Mouse (Mus musculus) embryonic facial prominence, embryonic 13.5 days (tissue): ENCODE measurements around the gene Hinfp. TPM values are rescaled to one million over a fixed set of nuclear protein-coding genes. Genes with fewer than 3 reads are reported as not detected.

ENCODE experiments used
- ATAC-seq: fragments of 200-750 bp; cut with Nextera tagmentation; 2 replicates; pipeline ENCODE4 v1.8.0; 2017; ENCODE audit warnings: low read depth; ENCODE audit not compliant: insufficient number of reproducible peaks, insufficient read depth, low FRiP score, low TSS enrichment
- H3K27ac ChIP-seq: fragments of 300-500 bp; sonication (generic); 2 replicates; pipeline ENCODE4 v1.5.1; 2015; ENCODE audit warnings: moderate library complexity, mild to moderate bottlenecking, inconsistent platforms
- H3K27me3 ChIP-seq: fragments of 300-500 bp; sonication (generic); 2 replicates; pipeline ENCODE4 v1.6.1; 2015; ENCODE audit warnings: mild to moderate bottlenecking, inconsistent platforms
- H3K36me3 ChIP-seq: fragments of 300-500 bp; sonication (generic); 2 replicates; pipeline ENCODE4 v1.6.1; 2015; ENCODE audit warnings: mild to moderate bottlenecking, inconsistent platforms
- H3K4me1 ChIP-seq: fragments of 300-500 bp; sonication (generic); 2 replicates; pipeline ENCODE4 v1.6.1; 2015; ENCODE audit warnings: inconsistent platforms
- H3K4me2 ChIP-seq: fragments of 300-500 bp; sonication (generic); 2 replicates; pipeline ENCODE4 v1.6.1; 2015; ENCODE audit warnings: moderate library complexity, mild to moderate bottlenecking, inconsistent platforms
- H3K4me3 ChIP-seq: fragments of 300-500 bp; sonication (generic); 2 replicates; pipeline ENCODE4 v1.5.1; 2015; ENCODE audit warnings: mild to moderate bottlenecking, inconsistent platforms
- H3K9ac ChIP-seq: fragments of 300-500 bp; sonication (generic); 2 replicates; pipeline ENCODE4 v1.6.1; 2015; ENCODE audit warnings: mild to moderate bottlenecking, inconsistent platforms
- H3K9me3 ChIP-seq: fragments of 300-500 bp; sonication (generic); 2 replicates; pipeline ENCODE4 v1.6.1; 2016; ENCODE audit warnings: inconsistent platforms
- WGBS: fragments of 180-500 bp; shearing (Covaris S2); methylation state at CpG from one replicate; pipeline ENCODE4 v1.1.7; 2015; ENCODE audit warnings: mixed read lengths; 5-methylcytosine and 5-hydroxymethylcytosine counted together
- microRNA-seq: library from miRNA; unstranded; fragments of <30 nt; microRNA quantifications from one replicate; pipeline ENCODE4, GENCODE M21; 2016
- polyA plus RNA-seq: library from polyadenylated mRNA; unstranded; fragments of >200 nt; fragmentation: Nextera tagmentation; extraction: Ambion mirVana; gene quantifications from 2 replicates; pipeline ENCODE4 v1.2.1, GENCODE M21; 2015

Hinfp gene
- polyA plus RNA-seq, 1 experiment from 2014 or later, result 30.6 TPM

DNA sequence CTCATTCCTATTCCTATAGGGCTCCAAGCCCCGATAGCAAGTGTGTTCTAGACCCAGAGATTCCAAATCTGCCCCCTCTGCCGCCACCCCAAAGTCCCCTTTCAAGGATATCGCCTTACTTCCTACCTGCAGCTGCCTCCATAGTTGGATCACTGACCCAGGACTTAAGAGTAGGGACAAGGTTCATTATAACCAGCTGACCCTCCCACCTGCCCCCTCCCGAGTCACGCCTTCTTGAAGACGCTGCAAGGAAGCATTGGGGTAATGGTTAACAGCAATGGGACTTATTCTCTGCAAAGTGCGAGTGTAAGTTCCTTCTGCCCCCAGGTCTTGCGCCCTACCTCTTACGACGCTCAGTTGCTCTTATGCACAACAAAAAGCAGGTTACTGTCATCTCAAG, 54.2 kb downstream of the Hinfp start, which contains the start of gene Pdzd3:
Gene Pdzd3, minus strand, starts transcription at position 158 of the 400 bp plus-strand sequence.
- H3K4me2 ChIP-seq, result no peak within 1 kb of the TSS
- peaks cover 6% of the 10 kb centered on the region; the same call in 1 of the 2 replicates for H3K36me3 ChIP-seq
- H3K4me1 ChIP-seq, result peaks cover 30% of the 10 kb centered on the region
- H3K27me3 ChIP-seq, result peaks cover 11% of the 10 kb centered on the region
- no peak within 1 kb of the TSS for H3K27ac ChIP-seq
- no peak within 1 kb of the TSS for H3K4me3 ChIP-seq
- no peak for ATAC-seq
- 79% methylated on average over 10 of the region's 10 CpGs for WGBS
- no peaks in the 10 kb centered on the region for H3K9me3 ChIP-seq
- H3K9ac ChIP-seq, result no peak within 1 kb of the TSS

DNA sequence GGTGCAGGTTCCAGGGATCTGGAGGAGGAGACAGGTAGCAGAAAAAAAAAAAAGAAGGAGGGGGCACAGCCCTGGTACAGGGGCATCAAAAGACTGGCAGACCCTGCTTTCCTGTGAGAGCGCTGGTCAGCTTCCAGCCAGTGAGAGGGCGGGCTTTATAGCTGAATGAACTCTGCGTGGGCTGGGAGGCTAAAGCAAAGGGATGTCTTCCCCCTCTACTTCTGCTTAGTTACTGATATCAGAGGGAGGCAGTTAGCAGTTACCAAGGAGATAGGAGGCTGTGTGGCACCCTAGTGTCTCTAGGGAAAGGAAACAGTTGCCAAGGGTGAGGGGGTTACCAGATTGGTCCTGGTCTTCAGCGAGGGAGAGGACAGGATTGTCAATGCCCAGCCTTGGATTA, 55.0 kb downstream of the Hinfp start:
- no peaks in the 10 kb centered on the region for H3K9me3 ChIP-seq
- H3K9ac ChIP-seq, result no peak overlapping the region
- 0 out of 2 replicates have a peak, but pooled peaks cover 1% of the 10 kb centered on the region for H3K36me3 ChIP-seq
- WGBS, result 68% methylated on average over 4 of the region's 4 CpGs
- ATAC-seq, result no peak
- H3K27me3 ChIP-seq, result peaks cover 11% of the 10 kb centered on the region
- peaks cover 25% of the 10 kb centered on the region for H3K4me1 ChIP-seq
- H3K4me3 ChIP-seq, result no peak overlapping the region
- H3K27ac ChIP-seq, result no peak overlapping the region
- no peak overlapping the region for H3K4me2 ChIP-seq

DNA sequence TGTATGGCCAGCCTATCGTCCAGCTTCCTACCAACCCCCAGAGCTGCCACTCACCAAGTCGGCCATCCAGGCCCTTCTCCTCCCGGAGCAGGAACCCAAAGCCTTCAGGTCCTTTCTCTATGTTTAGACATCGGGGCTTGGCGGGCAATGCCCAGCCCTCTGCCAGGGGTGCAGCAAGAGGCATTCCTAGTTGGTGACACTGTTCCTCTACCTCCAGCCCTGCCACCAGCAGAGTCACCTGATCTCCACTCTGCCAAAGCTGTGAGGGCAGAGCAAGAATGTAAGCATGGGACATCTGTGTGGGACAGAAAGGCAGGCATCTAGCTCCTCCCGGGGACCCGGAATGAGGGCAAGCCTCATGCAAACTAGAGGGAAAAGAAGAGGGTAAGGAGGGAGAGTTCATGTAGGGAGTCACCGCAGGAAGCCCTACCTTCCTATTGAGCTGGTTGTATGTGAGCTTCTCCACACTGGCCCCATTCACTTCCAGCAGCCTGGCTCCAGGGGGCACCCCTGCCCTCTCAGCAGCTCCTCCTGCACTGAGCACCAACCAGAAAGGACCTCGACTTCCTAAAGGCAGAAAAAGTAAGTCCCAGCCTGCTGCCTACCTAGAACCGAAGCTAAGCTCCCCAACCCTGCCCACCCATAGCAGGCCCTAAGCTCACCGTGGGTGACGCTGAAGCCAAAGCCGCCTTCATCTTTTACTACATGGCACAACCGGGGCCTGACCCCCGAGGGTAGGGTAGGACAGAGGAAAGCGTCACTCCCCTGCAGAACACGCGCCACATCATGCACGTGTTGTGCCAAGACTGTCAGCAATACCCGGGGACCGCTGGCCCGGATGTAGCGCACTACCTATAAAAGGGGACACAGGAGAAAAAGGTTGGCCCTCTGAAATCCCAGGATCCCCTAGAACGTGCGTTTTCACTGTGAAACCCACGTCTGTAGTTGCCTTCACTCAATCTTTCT, 56.0 kb downstream of the Hinfp start:
- H3K27me3 ChIP-seq, result peaks cover 11% of the 10 kb centered on the region
- H3K4me1 ChIP-seq, result peaks cover 15% of the 10 kb centered on the region
- no peak overlapping the region for H3K9ac ChIP-seq
- no peak overlapping the region for H3K4me3 ChIP-seq
- H3K9me3 ChIP-seq, result no peaks in the 10 kb centered on the region
- no peak overlapping the region for H3K27ac ChIP-seq
- H3K36me3 ChIP-seq, result no peaks in the 10 kb centered on the region
- ATAC-seq, result peak; percentile 62; the same call in 1 of the 2 replicates
- WGBS, result 46% methylated on average over 26 of the region's 26 CpGs
- peak overlapping the region; percentile 40 for H3K4me2 ChIP-seq

DNA sequence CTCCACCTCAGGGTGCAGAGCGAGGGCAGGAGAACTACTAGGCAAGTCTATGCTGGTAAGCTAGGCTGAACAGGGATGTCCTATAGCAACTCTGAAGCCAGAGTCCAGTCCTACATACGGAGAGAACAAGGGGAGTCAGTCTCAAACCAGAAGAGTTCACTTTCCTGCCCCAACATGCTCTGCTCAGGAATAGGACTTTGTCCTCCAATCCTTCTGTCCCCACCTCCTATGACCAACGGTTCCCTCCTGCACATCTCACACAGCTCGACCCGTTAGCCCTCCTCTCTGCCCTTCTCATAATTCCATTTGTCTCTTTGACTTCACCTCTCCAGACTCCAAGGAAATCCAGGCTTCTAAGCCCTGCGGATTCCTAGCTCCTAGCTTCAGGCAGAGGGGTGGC, 57.6 kb downstream of the Hinfp start:
- no peak overlapping the region for H3K4me3 ChIP-seq
- no peak for ATAC-seq
- WGBS, result 79% methylated on average over 6 of the region's 6 CpGs
- no peak overlapping the region for H3K9ac ChIP-seq
- no peaks in the 10 kb centered on the region for H3K36me3 ChIP-seq
- H3K27me3 ChIP-seq, result peaks cover 11% of the 10 kb centered on the region
- H3K4me2 ChIP-seq, result no peak overlapping the region
- H3K4me1 ChIP-seq, result no peaks in the 10 kb centered on the region; the same call in 1 of the 2 replicates
- no peak overlapping the region for H3K27ac ChIP-seq
- no peaks in the 10 kb centered on the region for H3K9me3 ChIP-seq

- peaks cover 3% of the 10 kb centered on the region; the same call in 1 of the 2 replicates for H3K27me3 ChIP-seq
- H3K4me1 ChIP-seq, result no peaks in the 10 kb centered on the region
- H3K4me3 ChIP-seq, result no peak overlapping the region
- ATAC-seq, result no peak
- H3K9ac ChIP-seq, result no peak overlapping the region
- H3K4me2 ChIP-seq, result no peak overlapping the region
- H3K36me3 ChIP-seq, result no peaks in the 10 kb centered on the region
- WGBS, result 54% methylated on average over 2 of the region's 2 CpGs
- H3K27ac ChIP-seq, result no peak overlapping the region
- no peaks in the 10 kb centered on the region for H3K9me3 ChIP-seq
Observed at GRCm38 (mm10) chr9:44243621-44244020, 61.9 kb downstream of the Hinfp start.

Small RNA genes within 50 kb of the gene (microRNA-seq; reads per million reads assigned to microRNA genes)
- gene Gm44335, result not detected

Other genes starting within 250 kb of the Hinfp start
- 14.6 and 15.2 TPM in 2 replicates for gene Usp2, start 238.7 kb downstream of the Hinfp start, polyA plus RNA-seq
- 0.21 and 0.39 TPM in 2 replicates for gene Mfrp, start 203.9 kb downstream of the Hinfp start, polyA plus RNA-seq
- 1.5 and 2.8 TPM in 2 replicates for gene C1qtnf5, start 198.4 kb downstream of the Hinfp start, polyA plus RNA-seq
- 0.30 and 0.48 TPM in 2 replicates for gene Gm49380, start 192.2 kb downstream of the Hinfp start, polyA plus RNA-seq
- gene Rnf26, start 192.2 kb downstream of the Hinfp start, polyA plus RNA-seq, result 73.3 and 80.1 TPM in 2 replicates
- 25.6 and 28.9 TPM in 2 replicates for gene Mcam, start 171.2 kb downstream of the Hinfp start, polyA plus RNA-seq
- 17.3 and 19.5 TPM in 2 replicates for gene Cbl, start 71.6 kb downstream of the Hinfp start, polyA plus RNA-seq
- gene Ccdc153, start 65.0 kb downstream of the Hinfp start, polyA plus RNA-seq, result not detected in 2 replicates
- 0.37 TPM in 1 of 2 replicates, not detected in the other for gene Pdzd3, start 54.2 kb downstream of the Hinfp start, polyA plus RNA-seq
- gene Nlrx1, start 37.1 kb downstream of the Hinfp start, polyA plus RNA-seq, result 8.2 and 9.8 TPM in 2 replicates
- gene Abcg4, start 17.1 kb downstream of the Hinfp start, polyA plus RNA-seq, result 6.1 and 6.5 TPM in 2 replicates
- gene C2cd2l, start 14.6 kb upstream of the Hinfp start, polyA plus RNA-seq, result 8.3 TPM in 2 replicates
- 38.4 and 40.5 TPM in 2 replicates for gene Dpagt1, start 20.3 kb upstream of the Hinfp start, polyA plus RNA-seq
- 365 and 385 TPM in 2 replicates for gene H2afx, start 29.0 kb upstream of the Hinfp start, polyA plus RNA-seq
- gene Hmbs, start 38.6 kb upstream of the Hinfp start, polyA plus RNA-seq, result 114 and 119 TPM in 2 replicates
- 27.7 and 28.2 TPM in 2 replicates for gene Vps11, start 56.0 kb upstream of the Hinfp start, polyA plus RNA-seq
- 30.8 and 31.6 TPM in 2 replicates for gene Hyou1, start 73.8 kb upstream of the Hinfp start, polyA plus RNA-seq
- 12.2 and 13.4 TPM in 2 replicates for gene Slc37a4, start 91.2 kb upstream of the Hinfp start, polyA plus RNA-seq
- gene Rps25, start 101.5 kb upstream of the Hinfp start, polyA plus RNA-seq, result 2,222 and 2,384 TPM in 2 replicates
- 165 and 174 TPM in 2 replicates for gene Trappc4, start 101.9 kb upstream of the Hinfp start, polyA plus RNA-seq
- gene Ccdc84, start 112.9 kb upstream of the Hinfp start, polyA plus RNA-seq, result 33.3 and 35.3 TPM in 2 replicates
- gene Foxr1, start 135.5 kb upstream of the Hinfp start, polyA plus RNA-seq, result not detected in 2 replicates
- gene Upk2, start 149.3 kb upstream of the Hinfp start, polyA plus RNA-seq, result 2.8 and 2.9 TPM in 2 replicates
- 18.2 and 19.3 TPM in 2 replicates for gene Bcl9l, start 177.2 kb upstream of the Hinfp start, polyA plus RNA-seq